Mouse (Mus musculus) bone marrow, adult 2 months (tissue): Measurements from ENCODE around the gene Nme3.

ENCODE experiments used
- CTCF ChIP-seq: fragments of 200-500 bp; IDR thresholded peaks from 2 replicates; pipeline ENCODE4 v1.5.1; 2011; ENCODE audit warnings: low read length, control low read depth; ENCODE audit not compliant: control insufficient read depth, insufficient read depth
- POLR2A ChIP-seq: fragments of 200-500 bp; IDR thresholded peaks from 2 replicates; pipeline ENCODE4 v1.6.1; 2011; ENCODE audit warnings: low read depth, mild to moderate bottlenecking, control low read depth, low read length, borderline replicate concordance; ENCODE audit not compliant: control insufficient read depth

DNA sequence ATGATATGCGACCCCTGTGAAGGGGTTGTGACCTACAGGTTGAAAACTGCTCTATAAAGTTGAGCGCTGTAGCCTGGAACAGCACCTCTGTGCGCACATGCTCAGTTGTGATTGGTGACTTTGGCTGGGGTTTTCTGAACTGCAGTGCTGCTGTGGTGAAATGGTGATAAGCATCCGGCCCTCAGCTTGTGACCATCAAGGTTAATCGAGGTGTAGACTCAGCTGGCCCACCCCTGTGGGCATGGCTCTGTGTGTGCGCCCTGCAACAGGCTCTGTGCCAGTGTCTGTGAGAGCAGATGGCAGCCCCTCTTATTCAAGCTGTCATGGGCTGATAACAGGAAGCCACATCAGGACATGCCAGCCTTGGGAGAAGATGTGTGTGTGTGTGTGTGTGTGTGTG is 37.3 kb upstream of the Nme3 start:
- no peak for TF ChIP-seq CTCF
- TF ChIP-seq POLR2A, result peak; percentile 35; the same call in 1 of the 2 replicates
